Mouse (Mus musculus) heart, postnatal 0 days (tissue): ENCODE results near the gene Epha2.

ENCODE experiments used
- CTCF ChIP-seq: IDR thresholded peaks from 2 replicates; pipeline ENCODE4 v1.5.1; 2016; ENCODE audit warnings: antibody characterized with exemption, control low read depth, low read depth
- EP300 ChIP-seq: IDR thresholded peaks from 2 replicates; pipeline ENCODE4 v1.6.1; 2016; ENCODE audit warnings: antibody characterized with exemption, low read depth

DNA sequence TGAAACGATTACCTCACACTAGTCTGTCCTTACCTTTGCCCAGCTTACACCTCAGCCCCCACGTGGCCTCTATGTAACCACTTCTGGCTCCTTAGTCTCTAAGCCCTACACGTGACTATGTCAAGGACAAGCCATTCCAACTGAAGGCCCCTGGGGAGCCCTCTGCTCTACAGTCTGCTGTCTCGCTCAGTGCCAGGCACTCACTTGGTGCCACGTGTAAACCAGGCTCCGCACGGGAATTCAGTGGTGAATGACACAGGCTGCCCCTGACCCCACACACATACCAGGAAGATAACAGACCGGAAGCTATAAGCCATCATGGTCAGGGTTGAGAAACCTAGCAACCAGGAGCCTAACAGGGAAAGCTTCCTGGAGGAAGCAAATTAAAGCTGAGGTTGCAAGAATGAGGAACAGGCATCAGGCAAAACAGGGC, 46.3 kb downstream of the Epha2 start:
- TF ChIP-seq EP300 (no peak), CTCF (no peak)
